Mouse (Mus musculus) MEL (cell line): ENCODE measurements around the gene Hmx3. TPM values are rescaled to one million over a fixed set of nuclear protein-coding genes. Genes with fewer than 3 reads are reported as not detected.

Experiments
- DNase-seq: peaks from one replicate; pipeline ENCODE4 v3.0.0; 2011; ENCODE audit warnings: low read depth, low spot score
- H3K27ac ChIP-seq: 2 replicates; pipeline ENCODE4 v1.5.1; 2012; ENCODE audit warnings: low read depth, mild to moderate bottlenecking, control low read depth, low read length, moderate library complexity; ENCODE audit not compliant: control insufficient read depth
- H3K27me3 ChIP-seq, 2 experiments: fragments of 150-350 bp in 1 of 2; sonication (generic) in 1 of 2; 2 replicates each; pipeline ENCODE4 v1.6.1; 2012; ENCODE audit warnings: low read length in 2 of 2, mild to moderate bottlenecking in 2 of 2, improper control_type of control experiment in 1 of 2, moderate library complexity in 1 of 2; ENCODE audit not compliant: insufficient read depth in 2 of 2, control insufficient read depth in 1 of 2
- H3K36me3 ChIP-seq, 2 experiments: 2 replicates each; pipeline ENCODE4 v1.6.1; 2012 to 2014; ENCODE audit warnings: low read length in 2 of 2, improper control_type of control experiment in 1 of 2, inconsistent platforms in 1 of 2, mild to moderate bottlenecking in 1 of 2; ENCODE audit not compliant: insufficient read depth in 2 of 2, control insufficient read depth in 1 of 2
- H3K4me1 ChIP-seq, 2 experiments: fragments of 150-350 bp in 1 of 2; sonication (generic) in 1 of 2; 2 replicates each; pipeline ENCODE4 v1.6.1; 2012; ENCODE audit warnings: low read length in 2 of 2, improper control_type of control experiment in 1 of 2, mild to moderate bottlenecking in 1 of 2; ENCODE audit not compliant: insufficient read depth in 2 of 2, control insufficient read depth in 1 of 2
- H3K4me3 ChIP-seq, 2 experiments: fragments of 150-350 bp in 1 of 2; sonication (generic) in 1 of 2; 2 replicates each; pipeline ENCODE4 v1.5.1; 2012; ENCODE audit warnings: low read depth in 2 of 2, low read length in 2 of 2, mild to moderate bottlenecking in 2 of 2, moderate library complexity in 2 of 2, control low read depth in 1 of 2, improper control_type of control experiment in 1 of 2; ENCODE audit not compliant: control insufficient read depth in 1 of 2, insufficient read depth in 1 of 2
- H3K79me2 ChIP-seq: 2 replicates; pipeline ENCODE4 v1.6.1; 2012; ENCODE audit warnings: mild to moderate bottlenecking, low read length, moderate library complexity; ENCODE audit not compliant: control insufficient read depth, poor library complexity, insufficient read depth
- H3K9ac ChIP-seq: 2 replicates; pipeline ENCODE4 v1.6.1; 2012; ENCODE audit warnings: low read depth, mild to moderate bottlenecking, control low read depth, low read length, moderate library complexity; ENCODE audit not compliant: control insufficient read depth, poor library complexity, severe bottlenecking
- H3K9me3 ChIP-seq: fragments of 150-350 bp; sonication (generic); replicated peaks from 2 replicates; pipeline ENCODE4 v1.6.1; 2012; ENCODE audit warnings: mild to moderate bottlenecking, low read length, improper control_type of control experiment, moderate library complexity; ENCODE audit not compliant: insufficient read depth
- BHLHE40 ChIP-seq: IDR thresholded peaks from 2 replicates; pipeline ENCODE4 v1.6.1; 2012; ENCODE audit warnings: low read depth, mild to moderate bottlenecking, inconsistent platforms, low read length, improper control_type of control experiment, borderline replicate concordance
- E2F4 ChIP-seq: IDR thresholded peaks from 2 replicates; pipeline ENCODE4 v1.6.1; 2011; ENCODE audit warnings: low read depth, low read length, improper control_type of control experiment, borderline replicate concordance
- GABPA ChIP-seq: IDR thresholded peaks from 2 replicates; pipeline ENCODE4 v1.6.1; 2012; ENCODE audit warnings: low read depth, mild to moderate bottlenecking, inconsistent platforms, low read length, improper control_type of control experiment, moderate library complexity
- HCFC1 ChIP-seq: IDR thresholded peaks from 2 replicates; pipeline ENCODE4 v1.6.1; 2012; ENCODE audit warnings: low read depth, mild to moderate bottlenecking, inconsistent platforms, low read length, improper control_type of control experiment, moderate library complexity
- JUND ChIP-seq: IDR thresholded peaks from 2 replicates; pipeline ENCODE4 v1.6.1; 2011; ENCODE audit warnings: low read depth, mild to moderate bottlenecking, improper control_type of control experiment, low read length
- MAFK ChIP-seq: IDR thresholded peaks from 2 replicates; pipeline ENCODE4 v1.6.1; 2011; ENCODE audit warnings: low read depth, mild to moderate bottlenecking, low read length, improper control_type of control experiment, borderline replicate concordance
- MEF2A ChIP-seq: IDR thresholded peaks from 2 replicates; pipeline ENCODE4 v1.6.1; 2014; ENCODE audit warnings: low read depth, mild to moderate bottlenecking, inconsistent platforms, low read length, improper control_type of control experiment; ENCODE audit not compliant: poor library complexity, insufficient replicate concordance, severe bottlenecking; ENCODE audit errors: extremely low read depth
- MXI1 ChIP-seq: IDR thresholded peaks from 2 replicates; pipeline ENCODE4 v1.6.1; 2011; ENCODE audit warnings: mild to moderate bottlenecking, low read depth, low read length, improper control_type of control experiment
- MYC ChIP-seq: IDR thresholded peaks from 2 replicates; pipeline ENCODE4 v1.6.1; 2011; ENCODE audit warnings: low read depth, mild to moderate bottlenecking, low read length, improper control_type of control experiment, moderate library complexity
- POLR2A ChIP-seq, 2 experiments: IDR thresholded peaks; 2 replicates each; pipeline ENCODE4 v1.6.1; 2011 to 2012; ENCODE audit warnings: low read length in 2 of 2, mild to moderate bottlenecking in 2 of 2, control low read depth in 1 of 2, improper control_type of control experiment in 1 of 2, low read depth in 1 of 2, moderate library complexity in 1 of 2; ENCODE audit not compliant: control insufficient read depth in 1 of 2, insufficient read depth in 1 of 2, poor library complexity in 1 of 2
- POLR2AphosphoS2 ChIP-seq: IDR thresholded peaks from 2 replicates; pipeline ENCODE4 v1.6.1; 2011; ENCODE audit warnings: low read length, improper control_type of control experiment
- RCOR1 ChIP-seq: IDR thresholded peaks from 2 replicates; pipeline ENCODE4 v1.6.1; 2012; ENCODE audit warnings: low read depth, mild to moderate bottlenecking, inconsistent platforms, low read length, improper control_type of control experiment
- USF1 ChIP-seq: IDR thresholded peaks from 2 replicates; pipeline ENCODE4 v1.6.1; 2014; ENCODE audit warnings: low read depth, mild to moderate bottlenecking, inconsistent platforms, low read length, improper control_type of control experiment, moderate library complexity
- USF2 ChIP-seq, 2 experiments: IDR thresholded peaks; 2 replicates each; pipeline ENCODE4 v1.6.1; 2011 to 2012; ENCODE audit warnings: improper control_type of control experiment in 2 of 2, low read length in 2 of 2, borderline replicate concordance in 1 of 2, inconsistent platforms in 1 of 2, low read depth in 1 of 2, mild to moderate bottlenecking in 1 of 2; ENCODE audit not compliant: insufficient read depth in 1 of 2
- ZNF384 ChIP-seq: IDR thresholded peaks from 2 replicates; pipeline ENCODE4 v1.6.1; 2012; ENCODE audit warnings: low read depth, mild to moderate bottlenecking, inconsistent platforms, low read length, improper control_type of control experiment
- polyA plus RNA-seq, 2 experiments: library from polyadenylated mRNA; stranded (reverse) in 1 of 2; unstranded in 1 of 2; fragments of >175 nt in 1 of 2; fragments of >200 nt in 1 of 2; gene quantifications; 2 replicates each; pipeline versions ENCODE4 v1.2.1 to v1.2.4; 2012; ENCODE audit warnings: low replicate concordance in 2 of 2, low read depth in 1 of 2; ENCODE audit not compliant: insufficient read length in 2 of 2, insufficient read depth in 1 of 2, missing spikeins in 1 of 2
- total RNA-seq: library from RNA; depleted of rRNA; stranded (reverse); fragments of 300-350 nt; gene quantifications from 2 replicates; pipeline ENCODE4 v1.2.3, GENCODE M21; 2012

Hmx3 gene
- total and polyA plus RNA-seq, 3 experiments: not detected

DNA sequence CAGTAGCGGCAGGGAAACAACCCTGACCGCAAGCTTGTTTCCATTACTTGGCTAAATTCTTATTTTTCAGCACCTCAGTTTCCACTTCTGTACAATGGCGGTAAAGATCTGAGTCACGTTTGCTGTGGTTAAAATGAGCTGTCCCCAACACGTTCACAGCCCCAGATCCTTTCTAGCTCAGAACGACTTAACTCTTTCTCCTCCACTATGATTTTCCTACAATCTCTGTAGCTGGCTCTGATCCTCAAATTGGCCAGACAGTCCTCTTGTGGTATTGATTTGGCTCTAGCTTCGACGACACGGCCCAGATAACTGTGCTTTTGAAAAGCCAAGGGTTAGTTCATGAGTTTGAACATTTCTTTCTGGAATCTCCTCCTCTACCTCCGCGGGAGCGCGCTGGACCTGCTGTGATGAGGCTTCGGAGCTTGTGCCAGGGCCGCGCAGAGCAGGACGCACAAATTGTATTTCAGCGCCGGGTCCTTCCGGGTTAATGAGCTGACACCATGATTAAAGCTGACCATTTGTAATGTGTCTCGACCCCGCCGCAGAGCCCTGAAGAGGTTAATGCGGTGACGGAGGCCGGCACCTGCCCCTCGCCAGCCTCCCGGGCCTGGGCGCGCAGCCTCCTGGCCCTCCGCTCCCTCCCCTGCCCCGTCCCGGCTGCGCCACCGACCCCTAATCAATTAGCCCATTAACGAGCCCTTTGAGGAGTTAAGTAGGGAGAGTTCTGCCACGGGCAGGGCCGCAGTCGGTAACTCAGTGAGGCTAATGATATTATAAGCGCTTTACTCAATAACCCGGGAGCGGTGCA lies 9.5 kb downstream of the Hmx3 start:
- H3K36me3 ChIP-seq: no peaks in the 10 kb centered on the region
- H3K27ac ChIP-seq: no peak overlapping the region
- H3K79me2 ChIP-seq: peaks cover 5% of the 10 kb centered on the region; the same call in 1 of the 2 replicates
- H3K9ac ChIP-seq: no peak overlapping the region
- H3K27me3 ChIP-seq: no peaks in the 10 kb centered on the region
- H3K9me3 ChIP-seq: no peaks in the 10 kb centered on the region
- H3K4me3 ChIP-seq: no peak overlapping the region
- no peak for DNase-seq
- peaks cover 0 to 3% of the 10 kb centered on the region in 2 experiments; a peak in 1 of 4 replicates for H3K4me1 ChIP-seq
- TF ChIP-seq MAFK (no peak), POLR2A (IDR thresholded peaks at IDR 0.05; ENCODE audit: control insufficient read depth in 1 of 2, insufficient read depth in 1 of 2, low read depth in 1 of 2, low read length in 2 of 2, poor library complexity in 1 of 2) (no peak), USF2 (IDR thresholded peaks at IDR 0.05; ENCODE audit: borderline replicate concordance in 1 of 2, insufficient read depth in 1 of 2, low read depth in 1 of 2, low read length in 2 of 2) (no peak), POLR2AphosphoS2 (no peak), E2F4 (no peak), RCOR1 (no peak), BHLHE40 (no peak), MEF2A (no peak), GABPA (no peak), MXI1 (no peak), ZNF384 (no peak)

DNA sequence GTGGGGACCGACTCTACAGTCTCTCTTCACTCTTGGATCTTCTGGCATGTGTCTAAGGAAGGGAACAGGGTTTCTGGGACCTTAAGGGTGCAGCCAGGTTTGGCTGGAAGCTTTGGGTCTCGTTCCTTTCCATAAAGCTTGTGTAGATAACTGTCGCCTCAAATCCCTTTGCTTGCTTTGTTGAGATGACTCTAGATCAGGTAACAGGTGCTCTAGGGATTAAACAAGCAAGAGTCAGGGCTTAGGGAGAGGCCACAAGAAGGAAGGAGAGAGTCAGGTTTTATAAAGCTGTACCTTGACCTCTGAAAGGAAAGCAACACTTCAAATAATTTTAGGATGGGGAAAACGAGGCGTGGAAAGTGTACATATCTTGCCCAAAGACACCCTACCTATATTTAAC lies 10.1 kb downstream of the Hmx3 start:
- H3K36me3 ChIP-seq: no peaks in the 10 kb centered on the region
- peaks cover 0 to 3% of the 10 kb centered on the region in 2 experiments; a peak in 1 of 4 replicates for H3K4me1 ChIP-seq
- no peak for DNase-seq

More for the DNA sequence above, 10.1 kb downstream of the Hmx3 start:
- Histone ChIP-seq H3K4me3 (no peak overlapping the region), H3K9ac (no peak overlapping the region), H3K27ac (no peak overlapping the region), H3K79me2 (peaks cover 5% of the 10 kb centered on the region; the same call in 1 of the 2 replicates), H3K9me3 (no peaks in the 10 kb centered on the region), H3K27me3 (no peaks in the 10 kb centered on the region)
- TF ChIP-seq ZNF384 (no peak), MYC (no peak), USF1 (no peak), JUND (no peak), HCFC1 (no peak)
